Mouse (Mus musculus) monocyte, adult 2 months (primary cell): Measurements from ENCODE around the gene Itih5.

Experiments
- DNase-seq, 2 experiments: peaks; one replicate each; pipeline ENCODE4 v3.0.0; 2022; ENCODE audit warnings: low spot score in 2 of 2, low read depth in 1 of 2

Gene Itih5

DNA sequence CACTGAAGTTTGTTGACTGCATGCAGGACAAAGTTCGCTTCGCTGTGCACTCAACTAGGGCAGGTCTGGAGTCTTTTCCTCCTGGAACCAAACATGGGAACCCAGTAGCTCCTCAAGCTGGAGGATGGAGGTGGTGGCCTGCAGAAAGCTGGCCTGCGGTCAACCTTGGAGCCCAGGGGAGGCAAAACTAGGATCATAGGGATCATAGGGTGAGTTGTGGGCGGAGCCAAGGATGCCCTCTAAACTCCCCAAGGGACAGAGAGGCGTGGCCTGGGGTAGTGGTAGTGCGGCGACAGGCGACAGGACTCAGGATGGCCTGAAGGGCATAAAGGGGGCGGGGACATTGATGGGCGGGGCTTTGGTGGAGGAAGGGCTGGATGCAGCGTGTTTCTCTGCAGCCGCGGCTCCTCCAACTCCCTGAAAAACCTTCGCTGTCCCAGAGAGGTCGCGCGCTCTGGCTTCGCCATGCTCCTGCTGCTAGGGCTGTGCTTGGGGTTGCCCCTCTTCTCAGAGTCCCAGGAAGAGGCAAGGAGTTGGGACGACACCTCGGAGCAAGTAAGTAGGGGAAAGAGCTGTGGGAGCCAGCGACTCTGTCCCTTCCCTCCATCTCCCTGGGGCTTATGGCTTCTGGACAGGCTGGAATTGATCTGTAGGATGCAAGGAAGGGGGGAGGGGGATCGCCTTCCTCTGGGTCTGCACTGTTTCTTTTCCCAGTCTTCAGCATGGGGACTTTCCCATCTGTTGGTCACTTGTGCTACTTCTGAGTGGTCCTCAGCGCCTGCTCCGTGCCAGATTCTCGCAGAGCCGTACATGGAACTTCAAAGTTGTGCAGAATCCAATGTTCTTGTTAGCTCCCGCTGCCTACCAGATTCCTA, at the start of gene Itih5:
Gene Itih5 (plus strand): TSS at position 371 of the 875 bp plus-strand sequence.
- no peak for DNase-seq

DNA sequence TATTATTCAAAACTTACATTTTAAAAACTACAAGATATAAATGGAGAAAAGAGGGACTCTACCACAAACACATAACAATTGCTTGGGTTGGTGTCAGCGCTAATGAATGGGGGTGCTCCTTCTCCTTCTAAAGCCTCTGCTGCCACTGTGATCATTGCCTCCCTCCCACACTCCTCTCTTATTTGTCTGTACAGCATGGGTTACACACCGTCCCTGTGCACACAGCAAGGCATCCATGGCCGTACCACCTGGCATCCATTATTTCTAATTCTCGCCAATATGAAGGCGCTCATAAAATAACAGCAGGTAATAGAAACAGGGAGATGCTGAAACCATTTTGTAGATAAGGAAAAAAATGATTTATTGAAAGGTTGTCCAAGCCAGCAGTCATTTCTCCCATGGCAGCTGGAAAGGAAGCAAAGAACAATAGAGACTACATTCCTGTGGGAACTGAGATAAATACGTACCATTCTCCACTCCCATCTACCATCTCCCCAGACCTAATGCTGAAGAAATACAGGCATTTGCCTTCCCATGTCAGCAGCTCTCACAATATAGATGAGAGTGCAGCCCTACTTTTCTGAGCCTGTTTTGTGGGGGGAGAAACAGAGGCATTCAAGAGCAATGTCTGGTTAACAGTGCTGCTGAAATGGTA, 44.7 kb upstream of the Itih5 start:
- no peak for DNase-seq

DNA sequence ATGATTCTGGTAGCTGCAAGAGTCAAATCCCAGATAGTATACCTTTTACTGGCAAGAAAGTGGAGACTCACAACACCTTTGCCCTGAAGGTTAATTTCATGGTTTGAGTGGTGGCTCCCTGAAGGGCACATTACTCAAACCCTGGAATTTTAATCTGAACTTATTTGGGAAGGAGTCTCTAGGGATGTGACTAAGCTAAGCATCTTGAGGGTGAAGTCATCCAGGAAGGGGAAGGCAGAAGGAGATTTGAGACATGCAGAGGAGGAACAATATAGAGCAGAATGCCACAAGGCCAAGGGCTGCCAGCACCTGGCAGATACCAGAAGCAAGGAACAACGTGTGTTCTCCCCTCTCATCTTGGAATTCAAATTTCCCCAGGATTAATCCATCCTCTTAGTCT, 34.6 kb upstream of the Itih5 start:
- DNase-seq: no peak

DNA sequence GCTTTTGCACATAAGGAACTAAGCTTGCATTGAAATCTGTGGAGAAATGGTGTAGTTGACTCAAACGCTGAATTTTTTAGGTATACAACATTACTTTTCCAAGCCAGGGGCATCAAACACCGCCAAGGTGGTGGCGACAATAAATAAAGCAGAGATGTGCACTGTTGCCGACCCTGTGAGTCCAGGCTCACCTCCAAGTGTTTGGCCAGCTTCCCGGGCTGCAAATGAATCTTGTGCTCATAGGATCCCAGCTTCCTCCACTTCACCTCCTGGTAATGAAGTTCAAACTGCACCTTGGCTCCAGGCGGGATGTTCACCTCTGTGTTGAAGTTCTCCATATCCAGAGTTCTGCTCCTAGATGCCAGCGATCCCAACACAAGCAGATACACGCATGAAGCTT, 34.1 kb upstream of the Itih5 start:
- DNase-seq: no peak

DNA sequence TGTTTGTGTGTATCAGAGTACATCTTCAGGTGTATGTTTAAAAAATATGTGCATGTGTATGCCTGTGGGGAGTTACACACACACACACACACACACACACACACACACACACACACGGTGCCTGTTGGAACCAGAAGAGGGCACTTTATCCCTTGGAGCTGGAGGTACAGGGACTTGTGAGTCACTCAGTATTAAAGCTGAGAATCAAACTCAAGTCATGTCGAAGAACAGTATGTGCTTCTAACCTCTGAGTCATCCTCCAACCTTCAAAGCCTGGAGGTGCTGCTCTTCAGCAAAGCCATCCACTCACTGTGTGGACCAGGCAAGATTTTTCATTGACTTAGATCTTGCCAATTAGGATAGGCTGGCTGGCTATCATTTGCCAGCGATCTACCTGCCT, 31.5 kb upstream of the Itih5 start:
- no peak for DNase-seq

DNA sequence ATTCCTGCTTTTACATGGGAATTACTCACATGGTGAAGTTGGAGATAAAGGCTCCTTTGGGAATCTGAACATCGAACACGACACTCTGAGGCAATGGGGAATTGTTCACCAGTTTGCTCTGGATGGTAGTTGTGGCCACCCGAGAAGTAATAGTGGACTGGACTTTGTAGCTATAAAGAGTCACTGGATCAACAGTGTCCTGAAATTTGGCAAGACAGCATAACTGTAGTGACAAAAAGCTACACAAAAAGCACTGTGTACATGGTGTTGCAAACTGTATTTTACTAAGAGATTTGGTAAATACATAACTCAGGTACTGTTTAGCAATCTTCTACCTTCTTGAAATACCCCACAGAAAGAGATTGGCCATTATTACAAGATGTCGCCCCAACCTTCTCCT, 27.2 kb upstream of the Itih5 start:
- no peak for DNase-seq

DNA sequence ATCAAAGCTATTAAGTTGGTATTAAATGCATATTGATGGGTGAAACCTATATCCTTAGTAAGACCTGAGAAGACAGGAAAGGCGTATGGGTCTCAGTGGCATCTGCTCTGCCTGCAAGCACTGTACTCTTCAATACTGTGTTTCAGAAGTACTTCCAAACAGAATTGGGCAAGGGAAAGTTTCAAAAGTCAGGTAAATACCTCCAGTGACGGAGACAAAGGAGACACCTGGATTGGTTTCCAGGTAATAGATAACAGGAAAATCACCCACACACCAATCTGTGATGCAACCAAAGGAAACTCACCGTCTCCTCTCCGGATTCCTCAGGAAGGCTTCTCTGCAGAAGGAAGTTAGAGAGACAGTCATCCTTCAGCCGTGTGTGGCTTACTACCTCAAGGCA, 25.9 kb upstream of the Itih5 start:
- no peak for DNase-seq

DNA sequence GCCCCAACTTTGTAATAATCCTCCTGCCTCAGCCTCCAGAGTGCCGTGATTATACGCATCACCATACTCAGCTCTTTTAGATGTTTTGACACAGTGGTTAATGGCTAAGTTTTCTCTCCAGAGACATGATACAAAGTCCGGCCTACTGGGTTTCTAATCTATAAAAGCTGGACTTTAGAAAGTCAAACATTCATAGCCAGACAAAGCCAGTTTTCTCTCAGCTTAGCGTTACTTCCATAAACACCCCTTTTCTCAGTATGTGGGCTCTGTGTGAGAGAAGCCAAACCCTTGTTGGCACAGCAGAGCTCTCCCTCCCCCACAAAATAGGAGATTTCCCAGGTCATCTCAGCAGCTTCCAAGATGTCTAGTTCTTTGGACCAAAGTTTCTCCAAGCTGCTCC, 24.8 kb upstream of the Itih5 start:
- no peak for DNase-seq

DNA sequence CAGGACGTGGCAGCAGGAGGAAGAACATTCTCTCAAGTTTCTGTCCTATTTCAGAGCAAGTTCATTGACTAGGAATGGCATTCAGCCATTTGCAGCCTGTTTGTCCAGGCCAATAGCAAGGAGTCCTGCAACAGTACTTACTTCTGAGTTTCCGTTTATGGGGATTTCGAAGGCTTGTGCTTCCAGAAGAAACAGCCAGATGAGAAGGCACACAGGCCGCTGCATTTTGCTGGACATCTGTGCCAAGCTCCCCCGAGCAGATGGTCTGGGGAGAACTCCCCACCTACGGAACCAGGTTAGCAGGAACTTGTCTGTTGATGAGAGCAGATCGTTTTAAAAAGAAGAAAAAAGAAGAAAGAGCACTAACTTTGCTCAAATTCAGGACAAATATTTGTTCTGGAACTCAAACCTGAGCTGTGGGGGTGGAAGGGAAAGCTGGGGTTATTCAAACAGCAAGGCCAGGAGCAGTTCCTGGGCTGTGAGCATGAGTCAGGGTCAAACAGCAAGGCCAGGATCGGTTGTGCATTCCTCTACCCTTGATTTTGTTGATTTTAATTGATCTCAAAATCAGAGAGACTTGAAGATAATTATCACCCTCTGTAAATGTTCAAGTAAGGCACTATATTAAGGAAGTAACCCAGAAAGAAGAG, 22.9 kb upstream of the Itih5 start:
- no peak for DNase-seq

DNA sequence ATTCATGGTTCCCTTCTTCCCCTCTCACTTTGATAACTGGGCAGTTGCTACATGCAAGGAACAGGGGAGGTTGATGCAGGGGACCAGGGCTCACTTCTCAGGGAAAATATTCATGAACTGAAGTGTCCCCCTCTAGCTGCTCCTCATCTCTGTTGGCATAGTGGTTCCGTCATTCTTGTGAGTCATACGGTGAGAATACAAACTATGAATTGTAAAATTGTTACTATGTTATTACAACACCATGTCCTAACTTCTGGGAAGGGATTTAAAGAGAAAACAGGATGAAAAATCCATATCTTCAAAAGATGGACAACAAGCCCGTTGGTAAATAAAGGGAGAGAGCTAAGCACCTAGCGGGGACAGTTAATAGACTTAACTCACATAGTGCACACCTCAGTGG, 22.1 kb upstream of the Itih5 start, which contains the start of gene Itih2:
Gene Itih2 (minus strand): TSS at position 101 of the 400 bp plus-strand sequence.
- DNase-seq: no peak

DNA sequence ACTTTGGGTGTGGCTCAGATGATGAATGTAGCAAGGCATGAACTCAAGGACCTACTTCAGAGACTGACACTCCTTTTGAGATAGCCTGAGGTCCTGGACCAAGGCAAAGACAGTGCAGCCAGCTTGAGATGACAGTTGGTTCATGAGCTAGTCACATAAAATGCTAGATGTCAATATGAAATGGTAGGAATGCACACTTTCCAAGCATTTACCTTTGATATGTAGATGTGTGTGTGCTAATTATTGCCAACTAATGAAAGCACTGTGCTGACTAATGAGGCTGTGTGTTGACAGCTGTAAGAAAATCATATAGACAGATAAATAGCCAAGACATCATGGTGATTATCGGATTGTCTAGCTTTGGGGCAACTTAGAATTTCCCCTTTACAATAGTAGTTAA, 21.2 kb upstream of the Itih5 start:
- no peak for DNase-seq

DNA sequence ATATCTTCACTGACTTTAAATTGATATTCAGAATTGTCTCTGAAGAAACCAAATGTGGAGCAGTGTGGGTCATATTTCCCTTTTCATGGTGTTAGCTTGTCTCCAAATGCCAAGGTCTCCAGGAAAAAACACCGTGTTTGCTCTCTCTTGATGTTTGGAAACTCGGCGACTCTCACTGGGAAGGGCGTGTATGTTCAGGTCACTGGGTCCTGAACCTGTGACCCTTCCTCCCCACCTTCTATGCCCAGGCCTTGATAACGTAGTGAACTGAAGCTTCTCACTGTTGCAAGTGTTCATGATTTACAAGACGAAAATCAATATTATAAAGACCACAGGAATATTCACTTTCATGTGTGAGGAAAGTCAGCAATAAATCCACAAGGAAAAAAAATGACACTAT, 19.4 kb upstream of the Itih5 start:
- no peak for DNase-seq

DNA sequence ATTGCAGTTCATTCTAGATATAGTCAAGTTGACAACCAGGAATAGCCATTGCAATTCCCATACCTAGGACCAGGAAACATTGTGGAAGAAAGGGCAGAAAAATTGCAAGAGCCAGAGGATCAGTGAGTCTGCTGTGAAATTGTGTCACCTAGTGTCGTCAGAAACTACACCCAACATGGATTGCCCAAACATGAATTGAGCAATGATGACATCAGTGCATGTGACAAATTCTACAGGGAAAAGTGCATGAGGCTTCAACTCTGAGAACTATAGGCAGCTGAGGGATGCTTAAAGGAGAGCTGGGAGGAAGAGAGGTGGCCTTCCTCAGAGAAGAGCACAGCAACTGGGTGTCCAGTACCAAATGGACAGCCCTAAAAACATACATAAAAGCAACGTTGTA, 16.1 kb upstream of the Itih5 start:
- no peak for DNase-seq

DNA sequence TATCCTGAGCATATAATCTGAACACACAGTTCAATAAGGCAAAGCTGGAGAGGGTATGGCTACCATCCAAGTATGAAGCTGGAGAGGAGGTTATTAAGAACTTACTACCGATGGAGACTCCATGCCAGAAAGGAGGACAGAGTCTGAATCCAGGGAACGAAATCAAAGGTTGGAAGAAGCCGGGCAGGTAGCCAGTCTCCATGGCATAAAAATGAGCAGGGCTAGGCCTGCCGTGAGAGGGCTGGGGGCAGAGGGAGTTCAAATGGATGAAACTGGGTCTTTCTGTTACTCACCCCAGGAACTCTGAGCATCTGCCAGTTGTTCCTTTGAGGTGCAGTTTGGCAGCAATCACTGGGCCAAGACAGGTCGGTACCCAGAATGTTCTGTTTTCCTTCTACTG, 12.9 kb upstream of the Itih5 start:
- DNase-seq: no peak

DNA sequence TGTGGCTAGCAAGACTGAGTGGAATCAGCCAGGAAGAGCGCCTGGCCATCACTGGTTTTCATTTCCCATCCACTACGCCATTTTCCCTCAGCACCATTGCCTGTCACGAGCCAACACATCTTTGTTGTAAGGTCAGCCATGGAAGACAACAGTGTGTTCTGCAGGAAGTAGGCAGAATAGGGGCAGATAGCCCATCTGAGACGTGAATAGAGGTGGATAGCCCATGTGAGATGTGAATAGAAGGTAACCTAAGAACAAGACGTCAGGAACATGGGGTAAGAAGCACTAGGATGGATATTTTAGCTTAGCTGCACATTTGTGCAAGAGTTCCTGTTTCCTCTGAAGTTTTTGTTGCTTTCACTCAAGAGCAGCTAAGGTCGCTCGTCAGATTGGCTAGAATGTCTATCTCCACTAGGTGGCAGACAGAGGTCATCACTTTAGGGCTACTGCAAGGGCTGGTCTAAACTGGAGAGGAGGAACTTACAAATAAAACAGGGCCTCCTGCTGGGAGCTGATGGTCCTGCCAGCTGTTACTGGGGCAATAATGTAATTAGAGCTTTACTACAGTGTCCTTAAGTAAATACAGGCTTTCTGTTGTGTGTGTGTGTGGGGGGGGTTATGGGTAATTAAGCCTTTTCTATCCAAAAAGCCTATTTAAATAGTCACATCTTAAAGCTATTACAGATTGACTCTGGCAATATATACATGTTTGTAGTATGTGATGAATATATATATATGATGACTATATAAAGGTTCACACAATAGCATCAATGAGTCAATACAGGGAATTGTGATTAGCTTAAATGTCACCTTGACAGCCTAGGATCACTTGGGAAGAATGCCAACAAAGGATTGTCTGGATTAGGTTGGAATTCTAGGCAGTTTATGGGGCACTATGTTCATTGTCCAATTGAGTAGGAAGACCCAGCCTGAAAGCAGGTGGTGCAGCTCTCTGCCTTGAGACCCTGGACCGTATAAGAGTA, 10.6 kb upstream of the Itih5 start:
- DNase-seq: peak; percentile 49 to 51

DNA sequence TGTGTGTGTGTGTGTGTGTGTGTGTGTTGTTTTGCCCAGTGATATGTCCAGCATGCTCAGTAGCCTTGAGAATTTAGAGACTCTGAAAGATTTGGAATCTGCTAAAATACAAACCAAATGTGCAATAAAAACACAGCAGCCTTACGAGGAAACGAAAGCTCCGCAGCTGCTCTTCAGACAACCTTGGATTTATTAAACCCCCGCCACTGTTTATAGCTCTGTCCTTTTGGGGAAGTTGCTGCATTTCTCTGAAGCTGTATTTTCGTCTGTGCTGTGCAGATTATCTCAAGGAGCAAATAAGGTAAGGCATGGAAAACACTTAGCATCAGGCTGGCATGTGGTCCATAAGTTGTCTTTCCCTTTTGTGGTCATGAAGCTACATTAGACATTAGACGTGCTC, 7.9 kb upstream of the Itih5 start:
- DNase-seq: no peak

DNA sequence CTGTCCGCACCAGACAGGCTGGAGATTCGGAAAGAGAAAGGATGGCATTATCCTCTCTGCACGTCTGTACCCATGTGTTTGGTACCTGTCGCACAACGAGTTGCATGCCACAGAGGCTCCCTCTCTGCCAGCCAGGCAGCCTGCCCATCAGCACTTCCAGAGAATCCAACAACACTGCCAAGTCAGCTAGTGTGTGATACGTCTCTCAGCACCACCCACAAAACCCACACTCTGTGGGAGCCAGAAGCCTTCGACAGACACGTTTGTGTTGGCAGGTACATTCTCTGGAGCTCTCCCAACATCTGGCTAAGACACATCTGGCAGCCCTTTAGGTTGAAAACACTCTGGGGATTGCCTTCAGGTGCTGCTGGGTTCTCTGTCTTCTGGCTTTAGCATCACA, 6.2 kb upstream of the Itih5 start:
- no peak for DNase-seq

DNA sequence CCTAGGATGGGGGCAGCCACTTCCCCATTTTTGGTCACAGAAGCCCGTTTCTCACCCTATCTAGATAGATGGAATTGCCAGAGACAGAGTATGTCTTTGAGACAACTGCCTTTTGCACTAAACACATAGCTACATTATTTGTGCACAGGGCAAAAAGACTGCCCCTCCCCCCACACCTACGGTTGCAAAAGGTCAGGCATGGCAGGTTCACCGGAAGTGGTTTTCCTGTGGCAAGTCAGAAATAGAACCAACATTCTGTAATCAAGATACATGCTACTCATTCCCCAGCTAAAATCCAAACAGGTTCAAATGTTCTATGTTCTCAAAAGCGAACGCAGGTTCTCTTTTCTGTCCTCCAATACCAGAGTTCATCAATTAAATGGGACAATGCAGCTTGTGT, 781 bp upstream of the Itih5 start:
- no peak for DNase-seq

DNA sequence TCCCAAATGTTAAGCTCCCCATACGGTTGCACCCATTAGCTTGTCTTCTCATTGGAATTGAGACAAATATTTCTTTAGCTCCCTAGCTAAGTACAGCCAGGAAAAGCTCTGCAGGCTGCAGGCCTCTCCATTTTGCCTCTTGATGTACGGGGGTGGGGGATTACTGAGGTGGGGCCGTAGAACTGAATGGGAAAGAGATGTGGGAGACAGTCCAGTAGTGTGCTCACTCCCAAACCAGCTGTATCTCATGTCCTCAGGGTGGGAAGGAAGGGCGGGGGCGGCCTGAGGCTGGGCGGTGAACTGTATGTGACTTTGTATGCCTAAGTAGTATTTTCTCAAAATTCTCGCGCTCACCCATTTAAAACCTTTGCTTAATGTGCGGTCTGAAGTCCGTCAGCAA, 3.8 kb downstream of the Itih5 start:
- no peak for DNase-seq

DNA sequence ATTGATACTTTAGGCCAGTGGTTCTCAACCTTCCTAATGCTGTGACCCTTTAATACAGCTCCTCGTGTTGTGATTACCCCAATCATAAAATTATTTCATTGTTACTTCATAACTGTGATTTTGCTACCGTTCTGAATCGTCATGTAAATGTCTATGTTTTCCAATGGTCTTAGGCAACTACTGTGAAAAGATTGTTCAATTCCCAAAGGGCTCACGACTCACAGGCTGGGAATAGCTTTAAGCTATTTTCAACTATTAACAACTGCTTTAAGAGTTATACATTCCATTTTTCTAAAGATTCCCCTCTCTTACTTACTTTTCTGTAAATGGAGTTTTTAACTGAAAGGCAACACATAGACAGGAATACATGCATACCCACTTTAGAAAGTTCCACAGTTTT, 8.6 kb downstream of the Itih5 start:
- no peak for DNase-seq

DNA sequence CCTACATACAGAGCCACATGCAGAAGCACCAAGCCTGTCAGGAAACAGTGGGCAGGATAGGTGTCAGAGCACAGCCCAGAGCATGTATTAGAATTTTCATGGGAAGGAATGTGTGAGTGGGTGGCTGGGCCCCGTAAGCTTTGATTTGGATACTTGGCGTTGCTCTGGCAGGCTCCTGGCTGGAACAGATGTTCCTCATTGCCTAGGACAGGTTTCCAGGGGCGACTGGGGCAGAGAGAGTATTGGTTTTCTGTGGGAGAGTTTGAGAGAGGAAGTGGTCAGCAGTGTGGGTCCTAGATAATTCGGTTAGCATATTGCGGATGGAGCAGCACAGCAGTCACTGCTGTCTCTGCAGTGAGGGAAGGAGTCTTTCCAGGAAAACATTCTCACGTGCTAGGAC, 13.3 kb downstream of the Itih5 start:
- no peak for DNase-seq
